Comparison of ENCODE assay signal across 8 mouse cellular contexts in genomic region chr13:52977757-52978156, GRCm38 (mm10). TPM values are rescaled to one million over a fixed set of nuclear protein-coding genes. Genes with fewer than 3 reads are reported as not detected.
DNase-seq lines count a peak whose midpoint lies in the region; ATAC-seq and TF ChIP-seq lines count a peak whose summit lies in the region.

No protein-coding gene starts in this region.

- H3K27me3 ChIP-seq in embryonic facial prominence, embryonic 15.5 days, result no peaks in the 10 kb centered on the region
- H3K27me3 ChIP-seq in limb, embryonic 10.5 days (ENCODE audit: low read depth, poor library complexity, severe bottlenecking), result no peaks in the 10 kb centered on the region
- no peaks in the 10 kb centered on the region for H3K27me3 ChIP-seq in neural tube, embryonic 12.5 days (replicated peaks)

- H3K9ac ChIP-seq in embryonic facial prominence, embryonic 15.5 days, result peak overlapping the region; percentile 53; the same call in 1 of the 2 replicates
- H3K9ac ChIP-seq in neural tube, embryonic 12.5 days, result 0 out of 2 replicates have a peak overlapping the region, but pooled peaks have one; percentile 29

- TF ChIP-seq CTCF in left cerebral cortex, adult 2 months (IDR thresholded peaks at IDR 0.05), result no peak

- WGBS in embryonic facial prominence, embryonic 15.5 days, result 17% methylated on average over 4 of the region's 4 CpGs
- 27% methylated on average over 4 of the region's 4 CpGs for WGBS in limb, embryonic 10.5 days
- 31% methylated on average over 4 of the region's 4 CpGs for WGBS in neural tube, embryonic 12.5 days

- no peaks in the 10 kb centered on the region for H3K36me3 ChIP-seq in embryonic facial prominence, embryonic 15.5 days
- H3K36me3 ChIP-seq in limb, embryonic 10.5 days, result 0 out of 2 replicates have a peak, but pooled peaks cover under 1% of the 10 kb centered on the region
- no peaks in the 10 kb centered on the region for H3K36me3 ChIP-seq in neural tube, embryonic 12.5 days

- H3K4me2 ChIP-seq in embryonic facial prominence, embryonic 15.5 days (replicated peaks), result peak overlapping the region; percentile 94
- peak overlapping the region; percentile 87 for H3K4me2 ChIP-seq in neural tube, embryonic 12.5 days (replicated peaks)

- H3K4me3 ChIP-seq in left cerebral cortex, adult 2 months, result peak overlapping the region; percentile 80
- H3K4me3 ChIP-seq in embryonic facial prominence, embryonic 15.5 days (replicated peaks), result peak overlapping the region; percentile 63
- peak overlapping the region; percentile 88 for H3K4me3 ChIP-seq in limb, embryonic 10.5 days
- peak overlapping the region; percentile 65 for H3K4me3 ChIP-seq in neural tube, embryonic 12.5 days

- no peaks in the 10 kb centered on the region for H3K9me3 ChIP-seq in embryonic facial prominence, embryonic 15.5 days (replicated peaks)
- no peaks in the 10 kb centered on the region for H3K9me3 ChIP-seq in limb, embryonic 10.5 days (replicated peaks)
- no peaks in the 10 kb centered on the region for H3K9me3 ChIP-seq in neural tube, embryonic 12.5 days

- H3K4me1 ChIP-seq in embryonic facial prominence, embryonic 15.5 days, result peaks cover 45% of the 10 kb centered on the region
- peaks cover 78% of the 10 kb centered on the region for H3K4me1 ChIP-seq in limb, embryonic 10.5 days
- H3K4me1 ChIP-seq in neural tube, embryonic 12.5 days, result peaks cover 33% of the 10 kb centered on the region

- H3K27ac ChIP-seq in left cerebral cortex, adult 2 months, result peak overlapping the region; percentile 74; the same call in 1 of the 2 replicates
- H3K27ac ChIP-seq in embryonic facial prominence, embryonic 15.5 days (replicated peaks), result 0 out of 2 replicates have a peak overlapping the region, but pooled peaks have one; percentile 22
- peak overlapping the region; percentile 97 for H3K27ac ChIP-seq in limb, embryonic 10.5 days
- H3K27ac ChIP-seq in neural tube, embryonic 12.5 days, result no peak overlapping the region

- intact Hi-C loops in left cerebral cortex, adult 2 months (cut with DNase I), result no loop called here

- no peak for ATAC-seq in embryonic facial prominence, embryonic 15.5 days (ENCODE audit: insufficient number of reproducible peaks, low FRiP score, low TSS enrichment, low read depth)
- ATAC-seq in neural tube, embryonic 12.5 days (ENCODE audit: low FRiP score, low read depth), result no peak

- no peak for DNase-seq in left cerebral cortex, adult 2 months (ENCODE audit: extremely low spot score in 1 of 2, low spot score in 2 of 2)
- no peak for DNase-seq in left cerebral cortex, adult 8-10 months (ENCODE audit: low spot score in 2 of 2)
- DNase-seq in limb, embryonic 10.5 days (ENCODE audit: low spot score), result peak; percentile 37
- DNase-seq in gastrocnemius, postnatal 10 days, result no peak
- DNase-seq in spleen, postnatal 10 days (ENCODE audit: low spot score in 2 of 2), result no peak
- DNase-seq in right cerebral cortex, adult 2 months (ENCODE audit: low spot score in 2 of 2), result no peak

RNA-seq across cellular contexts. Expression of gene Nfil3, which starts 3.1 kb away (rescaled TPM):
- total RNA-seq in left cerebral cortex, adult 2 months (2021), result 10 to 100 TPM; 17.7 to 28.2 TPM
- 10 to 100 TPM in 3 of 4 experiments, 1 to 10 TPM in 1; 9.5 to 11.4 (median 10.7) TPM for total RNA-seq in left cerebral cortex, adult 8-10 months (2022)
- polyA plus RNA-seq in embryonic facial prominence, embryonic 15.5 days (2015; fragmentation: Nextera tagmentation; extraction: Ambion mirVana), result 42.2 and 43.5 TPM in 2 replicates
- 34.9 and 43.0 TPM in 2 replicates for polyA plus RNA-seq in limb, embryonic 10.5 days (2016; fragmentation: Nextera tagmentation; extraction: Ambion mirVana)
- polyA plus RNA-seq in neural tube, embryonic 12.5 days (2016; fragmentation: Nextera tagmentation; extraction: Ambion mirVana), result 42.2 and 44.2 TPM in 2 replicates
- total RNA-seq in gastrocnemius, postnatal 10 days (2021), result 10 to 100 TPM; 14.8 to 18.4 TPM

RNA-seq across cellular contexts. Expression of gene Auh, which starts 48.3 kb away (rescaled TPM):
- 10 to 100 TPM; 92.3 to 99.0 TPM for total RNA-seq in left cerebral cortex, adult 2 months (2021)
- 100 to 1,000 TPM in 3 of 4 experiments, 10 to 100 TPM in 1; 94.6 to 109 (median 103) TPM for total RNA-seq in left cerebral cortex, adult 8-10 months (2022)
- 46.5 and 48.2 TPM in 2 replicates for polyA plus RNA-seq in embryonic facial prominence, embryonic 15.5 days (2015; fragmentation: Nextera tagmentation; extraction: Ambion mirVana)
- 34.2 and 35.0 TPM in 2 replicates for polyA plus RNA-seq in limb, embryonic 10.5 days (2016; fragmentation: Nextera tagmentation; extraction: Ambion mirVana)
- 51.4 and 52.7 TPM in 2 replicates for polyA plus RNA-seq in neural tube, embryonic 12.5 days (2016; fragmentation: Nextera tagmentation; extraction: Ambion mirVana)
- 10 to 100 TPM; 47.7 to 50.8 TPM for total RNA-seq in gastrocnemius, postnatal 10 days (2021)
